Mouse (Mus musculus): ENCODE results near the gene Siva1.

DNA sequence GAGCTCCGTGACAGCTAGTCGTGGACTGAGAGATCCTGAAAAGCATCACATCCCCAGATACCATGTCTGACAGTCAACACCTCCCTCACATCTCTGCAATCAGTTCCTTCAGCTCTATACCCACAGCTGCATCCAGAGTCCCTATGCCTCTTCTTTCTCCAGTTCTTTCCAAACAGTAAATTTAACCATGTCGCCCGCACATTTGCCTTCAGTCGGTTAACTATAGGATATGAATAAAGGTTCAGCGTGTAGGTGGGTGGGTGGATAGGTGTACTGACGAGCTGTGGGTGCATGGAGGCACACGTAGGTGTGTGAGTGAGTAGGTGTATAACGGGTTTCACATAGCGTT is 49.6 kb downstream of the Siva1 start:
- TF ChIP-seq TAL1 (conservative IDR thresholded peaks at IDR 0.05; ENCODE audit: low read depth, low read length) (no peak), CTCF (IDR thresholded peaks at IDR 0.05; ENCODE audit: low read depth, low read length) (no peak), GATA1 (IDR thresholded peaks at IDR 0.05; ENCODE audit: borderline replicate concordance, low read length) (no peak), GATA2 (IDR thresholded peaks at IDR 0.05; ENCODE audit: borderline replicate concordance, low read depth, low read length) (no peak), POLR2AphosphoS5 (IDR thresholded peaks at IDR 0.05; ENCODE audit: insufficient replicate concordance, low read depth, low read length) (no peak)
